Mouse (Mus musculus) monocyte, adult 2 months (primary cell): ENCODE data around the gene Amd1.

ENCODE experiments used
- DNase-seq, 2 experiments: peaks; one replicate each; pipeline ENCODE4 v3.0.0; 2022; ENCODE audit warnings: low spot score in 2 of 2, low read depth in 1 of 2

The Amd1 gene

GRCm38 (mm10) chr10:40256716-40257115 is 45.3 kb downstream of the Amd1 start:
- DNase-seq, result no peak

GRCm38 (mm10) chr10:40250969-40251368 is 51.0 kb downstream of the Amd1 start:
- no peak for DNase-seq

- no peak for DNase-seq
Observed at GRCm38 (mm10) chr10:40249625-40250024, 52.4 kb downstream of the Amd1 start.

GRCm38 (mm10) chr10:40247166-40247716 is 54.7 kb downstream of the Amd1 start:
- no peak for DNase-seq

GRCm38 (mm10) chr10:40246374-40247165 is 55.4 kb downstream of the Amd1 start, which contains the start of gene Rpf2:
TSS of gene Rpf2 (minus strand) at chr10:40247036.
- peak; percentile 20 to 58 for DNase-seq

- no peak for DNase-seq
Observed at GRCm38 (mm10) chr10:40237826-40238225, 64.2 kb downstream of the Amd1 start.
